Mouse (Mus musculus) cerebellum, adult 2 months (tissue): ENCODE measurements around the gene AI837181. TPM values are rescaled to one million over a fixed set of nuclear protein-coding genes. Genes with fewer than 3 reads are reported as not detected.

Source experiments
- DNase-seq, 2 experiments: peaks; one replicate each; pipeline ENCODE4 v3.0.0; 2021
- H3K27ac ChIP-seq: fragments of 200-500 bp; 2 replicates; pipeline ENCODE4 v1.5.1; 2012; ENCODE audit warnings: low read length, control low read depth, inconsistent platforms; ENCODE audit not compliant: insufficient read depth
- H3K27me3 ChIP-seq: fragments of 200-500 bp; 2 replicates; pipeline ENCODE4 v1.6.1; 2012; ENCODE audit warnings: inconsistent platforms, mild to moderate bottlenecking, low read length, moderate library complexity; ENCODE audit not compliant: control insufficient read depth, insufficient read depth
- H3K4me1 ChIP-seq: fragments of 200-500 bp; 2 replicates; pipeline ENCODE4 v1.6.1; 2011; ENCODE audit warnings: low read length; ENCODE audit not compliant: control insufficient read depth, insufficient read depth
- H3K4me3 ChIP-seq: fragments of 200-500 bp; replicated peaks from 2 replicates; pipeline ENCODE3; 2011; ENCODE audit warnings: mild to moderate bottlenecking, low read depth, low read length, control low read depth; ENCODE audit not compliant: insufficient read depth
- CTCF ChIP-seq: fragments of 200-500 bp; IDR thresholded peaks from 2 replicates; pipeline ENCODE4 v1.5.1; 2011; ENCODE audit warnings: low read depth, mild to moderate bottlenecking, control low read depth, low read length, moderate library complexity, borderline replicate concordance; ENCODE audit not compliant: insufficient read depth
- POLR2A ChIP-seq: fragments of 200-500 bp; IDR thresholded peaks from 2 replicates; pipeline ENCODE4 v1.6.1; 2011; ENCODE audit warnings: low read length, control low read depth, borderline replicate concordance; ENCODE audit not compliant: insufficient read depth
- WGBS: fragments of 180-500 bp; shearing (Covaris S2); methylation state at CpG from one replicate; pipeline ENCODE4 v1.1.7; 2018; 5-methylcytosine and 5-hydroxymethylcytosine counted together
- polyA plus RNA-seq: library from polyadenylated mRNA; depleted of rRNA; stranded (reverse); fragments of >200 nt; gene quantifications from 2 replicates; pipeline ENCODE4 v1.2.3, GENCODE M21; 2012

The AI837181 gene
- polyA plus RNA-seq, 1 experiment, result 134 TPM

DNA sequence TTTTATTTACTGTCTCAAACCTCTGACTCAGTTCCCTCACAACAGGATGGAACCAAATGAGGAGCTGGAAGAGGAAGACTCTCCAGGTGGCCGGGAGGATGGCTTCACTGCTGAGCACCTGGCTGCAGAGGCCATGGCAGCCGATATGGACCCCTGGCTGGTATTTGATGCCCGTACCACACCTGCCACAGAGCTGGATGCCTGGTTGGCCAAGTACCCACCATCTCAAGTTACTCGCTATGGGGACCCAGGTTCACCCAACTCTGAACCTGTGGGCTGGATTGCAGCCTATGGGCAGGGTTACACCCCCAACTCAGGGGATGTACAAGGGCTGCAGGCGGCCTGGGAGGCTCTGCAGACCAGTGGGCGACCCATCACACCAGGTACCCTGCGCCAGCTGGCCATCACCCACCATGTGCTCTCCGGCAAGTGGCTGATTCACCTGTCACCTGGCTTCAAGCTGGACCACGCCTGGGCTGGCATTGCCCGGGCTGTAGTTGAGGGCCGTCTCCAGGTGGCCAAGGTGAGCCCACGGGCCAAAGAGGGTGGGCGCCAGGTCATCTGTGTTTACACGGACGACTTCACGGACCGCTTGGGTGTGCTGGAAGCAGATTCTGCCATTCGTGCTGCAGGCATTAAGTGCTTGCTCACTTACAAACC is 1.1 kb downstream of the AI837181 start:
- 25% methylated on average over 18 of the region's 18 CpGs for WGBS
- TF ChIP-seq CTCF (no peak), POLR2A (no peak)
- H3K27ac ChIP-seq, result peak overlapping the region; percentile 33; the same call in 1 of the 2 replicates
- peak overlapping the region; percentile 86 for H3K4me3 ChIP-seq
- H3K27me3 ChIP-seq, result no peaks in the 10 kb centered on the region
- H3K4me1 ChIP-seq, result peaks cover 50% of the 10 kb centered on the region
- peak in 1 of 2 experiments; percentile 32 for DNase-seq

GRCm38 (mm10) chr19:5426640-5427290 is 1.8 kb downstream of the AI837181 start:
- Histone ChIP-seq H3K27ac (no peak overlapping the region), H3K27me3 (no peaks in the 10 kb centered on the region), H3K4me1 (peaks cover 50% of the 10 kb centered on the region), H3K4me3 (no peak overlapping the region)
- 82% methylated on average over 13 of the region's 13 CpGs for WGBS
- no peak for DNase-seq
- no peak for TF ChIP-seq POLR2A

- TF ChIP-seq POLR2A, result no peak
- TF ChIP-seq CTCF, result peak; percentile 39; the same call in 1 of the 2 replicates
- 95% methylated on average over 2 of the region's 2 CpGs for WGBS
- Histone ChIP-seq H3K4me1 (peaks cover 40% of the 10 kb centered on the region), H3K4me3 (no peak overlapping the region), H3K27me3 (no peaks in the 10 kb centered on the region), H3K27ac (no peak overlapping the region)
- peak in 1 of 2 experiments; percentile 45 for DNase-seq
Measured at GRCm38 (mm10) chr19:5428083-5428482, 3.1 kb downstream of the AI837181 start.

GRCm38 (mm10) chr19:5429219-5429618 is 4.3 kb downstream of the AI837181 start:
- TF ChIP-seq CTCF, result no peak
- TF ChIP-seq POLR2A, result no peak
- peaks cover 45% of the 10 kb centered on the region for H3K4me1 ChIP-seq
- H3K27me3 ChIP-seq, result no peaks in the 10 kb centered on the region
- 61% methylated on average over 4 of the region's 4 CpGs for WGBS
- H3K4me3 ChIP-seq, result no peak overlapping the region
- no peak for DNase-seq
- H3K27ac ChIP-seq, result 0 out of 2 replicates have a peak overlapping the region, but pooled peaks have one; percentile 4

DNA sequence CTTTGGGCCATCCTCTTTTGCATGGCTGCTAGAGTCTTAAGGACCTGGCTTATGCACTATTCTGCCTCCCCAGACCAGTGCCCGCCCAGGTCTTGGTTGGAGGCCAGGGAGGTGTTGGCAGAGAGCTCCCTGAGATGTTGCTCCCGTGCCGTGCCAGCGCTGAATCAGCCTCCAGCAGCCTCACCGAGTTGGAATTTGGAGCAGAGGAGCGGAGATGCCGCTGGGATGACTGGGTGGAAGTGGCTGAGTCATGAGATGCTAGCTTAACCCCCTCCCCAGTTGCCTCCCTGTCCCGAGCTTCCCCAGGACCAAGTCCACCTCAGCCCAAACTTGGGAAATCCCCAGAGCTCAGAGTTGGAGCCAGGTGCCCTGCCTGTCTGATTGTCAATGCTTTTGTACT is 4.9 kb downstream of the AI837181 start:
- 6% methylated on average over 8 of the region's 8 CpGs for WGBS
- H3K27me3 ChIP-seq, result no peaks in the 10 kb centered on the region
- peaks cover 45% of the 10 kb centered on the region for H3K4me1 ChIP-seq
- DNase-seq, result peak; percentile 80 to 81
- TF ChIP-seq CTCF, result no peak
- no peak for TF ChIP-seq POLR2A
- peak overlapping the region; percentile 4; the same call in 1 of the 2 replicates for H3K27ac ChIP-seq
- no peak overlapping the region for H3K4me3 ChIP-seq

GRCm38 (mm10) chr19:5430408-5430807 is 5.5 kb downstream of the AI837181 start:
- WGBS, result 24% methylated on average over 1 of the region's 1 CpGs
- Histone ChIP-seq H3K27me3 (no peaks in the 10 kb centered on the region), H3K4me1 (peaks cover 45% of the 10 kb centered on the region), H3K27ac (peak overlapping the region; percentile 4; the same call in 1 of the 2 replicates), H3K4me3 (no peak overlapping the region)
- DNase-seq, result peak in 1 of 2 experiments; percentile 32
- no peak for TF ChIP-seq CTCF

DNA sequence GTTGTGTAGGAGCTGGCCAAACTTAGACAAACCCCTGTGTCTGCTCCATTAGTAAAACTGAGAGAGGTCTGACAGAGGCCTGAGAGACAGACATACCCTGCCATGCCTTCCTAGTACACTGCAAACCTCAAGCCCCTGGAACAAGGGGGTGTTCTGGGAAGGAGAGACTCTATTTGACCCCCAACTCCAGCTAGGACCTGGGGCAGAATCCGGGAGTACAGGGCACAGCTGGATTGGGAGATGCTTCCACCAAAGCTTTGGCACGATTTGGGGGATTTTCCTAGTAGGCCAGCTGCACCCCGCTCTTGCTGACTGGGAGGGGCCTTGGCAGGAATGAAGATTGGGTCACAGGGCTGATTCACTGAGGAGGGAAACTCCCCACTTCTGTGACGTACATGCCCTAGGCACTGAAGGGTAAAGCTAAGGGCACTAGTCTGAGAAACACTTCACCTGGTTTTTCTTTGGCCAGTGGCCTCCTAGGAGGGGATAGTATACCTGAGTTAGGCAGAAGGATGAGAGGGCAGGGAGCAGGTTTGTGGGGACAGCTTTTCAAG is 7.0 kb downstream of the AI837181 start:
- 69% methylated on average over 4 of the region's 4 CpGs for WGBS
- H3K27ac ChIP-seq, result no peak overlapping the region
- H3K4me3 ChIP-seq, result no peak overlapping the region
- no peaks in the 10 kb centered on the region for H3K27me3 ChIP-seq
- no peak for DNase-seq
- TF ChIP-seq CTCF (no peak), POLR2A (no peak)
- peaks cover 34% of the 10 kb centered on the region for H3K4me1 ChIP-seq
